Mouse (Mus musculus) splenic B cell, adult 2 months (primary cell): ENCODE data around the gene Prmt1.
A peak's percentile ranks its signal among the peaks of the same experiment; 100 is the strongest.

Experiments used
- DNase-seq: peaks from one replicate; pipeline ENCODE4 v3.0.0-alpha.2; 2011; ENCODE audit warnings: low read depth, low spot score
- H3K27me3 ChIP-seq: 2 replicates; pipeline ENCODE4 v1.6.1; 2012; ENCODE audit warnings: mild to moderate bottlenecking, low read length, moderate library complexity, mixed read lengths; ENCODE audit not compliant: control insufficient read depth, poor library complexity, insufficient read depth, severe bottlenecking
- H3K36me3 ChIP-seq: 2 replicates; pipeline ENCODE4 v1.6.1; 2012; ENCODE audit warnings: mild to moderate bottlenecking, low read length, moderate library complexity, mixed read lengths; ENCODE audit not compliant: control insufficient read depth, poor library complexity, insufficient read depth, severe bottlenecking

Gene Prmt1

GRCm38 (mm10) chr7:45002440-45002839 is 16.1 kb upstream of the Prmt1 start:
- no peak for DNase-seq
- H3K36me3 ChIP-seq: peaks cover 23% of the 10 kb centered on the region
- H3K27me3 ChIP-seq: no peaks in the 10 kb centered on the region

GRCm38 (mm10) chr7:45000539-45001114 is 14.3 kb upstream of the Prmt1 start:
- peaks cover 14% of the 10 kb centered on the region for H3K36me3 ChIP-seq
- DNase-seq: no peak
- no peaks in the 10 kb centered on the region for H3K27me3 ChIP-seq

DNA sequence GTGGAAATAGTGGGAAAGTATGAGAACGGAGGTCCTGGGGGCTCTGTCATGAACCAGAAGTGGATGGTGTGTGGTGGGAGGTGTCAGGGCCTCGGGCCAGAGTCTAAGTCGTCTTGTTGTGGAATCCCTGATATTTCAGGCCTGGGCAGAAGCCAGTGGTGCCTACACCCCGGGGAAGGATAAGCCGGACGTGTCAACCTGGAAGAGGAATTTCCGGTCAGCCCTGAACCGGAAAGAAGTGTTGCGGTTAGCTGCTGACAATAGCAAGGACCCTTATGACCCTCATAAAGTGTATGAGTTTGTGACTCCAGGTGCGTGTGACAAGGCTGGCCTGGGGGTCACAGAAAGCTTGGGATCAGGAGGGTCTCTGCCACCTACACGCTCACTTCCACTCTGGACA is 13.4 kb upstream of the Prmt1 start:
- Histone ChIP-seq H3K27me3 (no peaks in the 10 kb centered on the region), H3K36me3 (peaks cover 13% of the 10 kb centered on the region)
- DNase-seq: no peak

GRCm38 (mm10) chr7:44998501-44998955 is 12.2 kb upstream of the Prmt1 start, which contains the start of gene Bcl2l12:
Gene Bcl2l12, minus strand, starts transcription at chr7:44998712.
- Histone ChIP-seq H3K36me3 (peaks cover 12% of the 10 kb centered on the region), H3K27me3 (no peaks in the 10 kb centered on the region)
- DNase-seq: no peak

DNA sequence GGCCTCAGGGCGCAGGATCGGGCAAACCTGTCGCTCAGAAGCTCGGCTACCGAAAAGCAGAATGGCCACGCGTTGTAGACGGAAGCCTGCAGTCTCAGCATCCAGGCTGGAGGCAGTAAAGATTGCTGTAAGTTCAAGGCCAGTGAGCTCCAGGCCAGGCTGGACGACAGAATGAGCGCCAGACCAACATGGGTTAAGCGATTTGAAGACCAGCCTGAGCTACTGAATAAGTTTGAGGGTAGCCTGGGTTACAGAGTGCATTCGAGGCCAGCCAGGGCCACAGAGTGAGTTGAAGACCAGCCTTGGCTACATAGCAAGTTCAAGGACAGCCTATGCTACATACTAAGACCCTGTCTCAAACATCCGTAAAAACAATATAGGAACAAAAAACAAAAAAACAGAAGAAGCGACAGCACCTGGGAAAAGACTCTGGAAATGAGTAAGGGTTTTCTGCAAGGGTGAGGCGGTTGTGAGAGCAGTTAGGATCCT is 11.6 kb upstream of the Prmt1 start:
- DNase-seq: no peak
- H3K27me3 ChIP-seq: no peaks in the 10 kb centered on the region
- H3K36me3 ChIP-seq: peaks cover 12% of the 10 kb centered on the region

DNA sequence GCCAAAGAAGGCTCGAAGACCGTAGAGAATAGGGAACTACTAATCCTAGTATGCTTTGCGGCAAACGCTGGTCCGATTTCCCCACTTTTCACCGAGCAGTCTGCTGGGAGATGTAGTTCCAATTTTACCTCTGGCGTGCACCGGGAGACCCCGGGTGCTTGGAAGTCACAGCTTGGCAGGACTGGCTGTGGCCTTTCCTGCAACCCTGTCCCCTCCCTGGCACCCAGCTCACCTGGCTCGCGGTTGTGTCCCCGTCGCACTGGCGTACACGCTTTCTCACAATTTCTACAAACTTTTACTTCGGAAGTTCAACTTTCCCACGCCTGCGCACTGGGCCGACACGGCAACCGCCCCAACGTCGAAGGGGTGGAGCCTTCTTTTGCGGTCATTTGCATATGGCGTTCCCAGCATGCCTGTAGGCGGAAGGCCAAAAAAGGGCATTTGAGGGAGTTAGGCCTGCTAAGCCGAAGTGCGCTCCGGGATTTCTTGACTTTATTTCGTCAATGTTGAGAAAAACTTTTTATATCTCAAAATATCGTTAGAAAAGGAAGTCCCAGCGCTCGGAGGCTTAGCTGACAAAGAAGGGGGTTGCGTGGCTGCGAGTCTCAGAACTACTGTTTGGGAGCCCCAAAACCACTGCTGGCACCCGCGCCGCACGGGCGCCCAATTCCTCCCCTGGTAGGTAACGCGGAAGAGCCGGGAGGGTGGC is 11.0 kb upstream of the Prmt1 start, which contains the start of gene Irf3:
Gene Irf3 (plus strand): TSS at position 418 of the 709 bp plus-strand sequence.
- DNase-seq: peak; percentile 98
- no peaks in the 10 kb centered on the region for H3K27me3 ChIP-seq
- peaks cover 12% of the 10 kb centered on the region for H3K36me3 ChIP-seq

DNA sequence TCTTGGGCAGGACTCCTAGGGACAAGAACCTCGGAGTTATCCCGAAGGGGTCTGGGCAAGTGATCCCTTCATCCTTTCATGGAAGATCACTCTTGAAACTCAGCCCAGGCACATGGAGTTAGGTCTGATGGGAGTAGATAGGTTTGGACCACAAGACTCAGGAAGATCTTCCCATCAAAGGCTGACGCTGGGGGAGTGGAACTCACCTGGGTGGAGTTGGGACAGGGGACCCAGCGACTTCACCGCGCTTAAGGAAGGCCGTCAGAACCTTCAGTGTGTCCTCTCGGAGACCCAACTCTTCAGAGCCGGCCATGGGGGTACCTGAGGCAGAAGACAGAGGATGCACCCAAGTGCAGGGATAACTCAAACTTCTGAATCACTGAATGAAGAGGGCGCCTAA is 10.3 kb upstream of the Prmt1 start:
- no peaks in the 10 kb centered on the region for H3K27me3 ChIP-seq
- DNase-seq: no peak
- peaks cover 10% of the 10 kb centered on the region for H3K36me3 ChIP-seq

- no peaks in the 10 kb centered on the region for H3K27me3 ChIP-seq
- peak; percentile 32 for DNase-seq
- H3K36me3 ChIP-seq: peaks cover 3% of the 10 kb centered on the region
Measured at GRCm38 (mm10) chr7:44986879-44987718, 731 bp upstream of the Prmt1 start.

GRCm38 (mm10) chr7:44985595-44986191 is 675 bp downstream of the Prmt1 start:
- peak; percentile 68 for DNase-seq
- Histone ChIP-seq H3K36me3 (peaks cover 5% of the 10 kb centered on the region), H3K27me3 (no peaks in the 10 kb centered on the region)

DNA sequence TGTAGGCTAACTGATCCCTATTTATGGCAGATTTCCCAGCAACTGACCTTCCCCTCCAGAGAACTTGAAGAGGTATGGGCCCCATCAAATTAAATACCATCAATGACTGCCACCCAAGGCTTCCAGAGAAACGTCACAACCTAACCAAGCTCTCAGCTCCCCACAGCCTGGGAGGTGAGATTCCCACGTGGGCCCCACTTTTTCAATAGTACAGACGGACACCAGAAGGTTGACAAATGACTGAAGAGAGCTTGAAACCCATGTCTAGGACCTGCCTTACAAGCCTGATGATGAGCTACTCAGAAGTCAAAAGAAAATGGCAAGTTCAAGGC is 1.6 kb downstream of the Prmt1 start:
- H3K36me3 ChIP-seq: peaks cover 5% of the 10 kb centered on the region
- no peaks in the 10 kb centered on the region for H3K27me3 ChIP-seq
- DNase-seq: no peak

DNA sequence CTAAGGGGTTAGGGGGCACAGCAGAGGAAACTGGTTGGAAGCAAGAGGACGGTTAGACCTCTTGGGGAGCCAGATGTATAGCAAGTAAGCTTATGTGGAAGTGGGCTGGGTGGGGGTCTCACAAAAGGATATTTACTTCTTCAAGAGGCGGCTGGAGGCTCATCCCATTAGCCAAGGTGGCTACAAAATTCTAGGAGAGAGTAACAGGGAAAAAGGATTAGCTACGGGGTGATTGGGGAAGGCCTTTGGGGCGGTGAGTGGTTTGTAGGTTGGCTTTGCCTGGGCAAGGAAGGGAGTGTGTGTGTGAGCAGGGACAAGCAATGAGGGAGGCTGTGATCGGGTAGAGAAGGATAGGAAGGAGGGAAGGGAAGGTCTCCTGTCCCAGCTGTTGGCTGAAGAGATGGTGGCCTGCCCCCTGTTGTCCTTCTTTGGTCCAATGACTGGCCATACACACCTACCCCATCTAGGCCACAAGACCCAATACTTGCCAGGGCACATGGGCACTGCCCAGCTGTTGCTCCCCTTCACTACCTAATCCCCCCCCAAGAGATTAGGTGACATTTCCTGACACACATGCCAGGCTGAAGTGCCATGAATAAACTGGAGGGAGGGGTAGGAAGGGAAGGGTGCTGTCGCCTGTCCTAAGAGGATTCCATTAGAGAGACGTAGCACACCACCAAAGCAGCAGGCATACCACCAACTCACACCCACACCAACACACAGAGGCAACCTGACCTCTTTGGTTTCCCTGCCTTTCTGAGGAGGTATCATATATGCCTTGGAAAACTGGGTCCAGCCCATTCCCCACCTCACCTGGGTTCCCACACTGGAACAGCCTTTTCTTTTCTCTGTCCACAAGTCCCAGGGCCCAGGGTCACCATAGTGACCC is 2.2 kb downstream of the Prmt1 start:
- no peak for DNase-seq
- no peaks in the 10 kb centered on the region for H3K27me3 ChIP-seq
- peaks cover 9% of the 10 kb centered on the region for H3K36me3 ChIP-seq

DNA sequence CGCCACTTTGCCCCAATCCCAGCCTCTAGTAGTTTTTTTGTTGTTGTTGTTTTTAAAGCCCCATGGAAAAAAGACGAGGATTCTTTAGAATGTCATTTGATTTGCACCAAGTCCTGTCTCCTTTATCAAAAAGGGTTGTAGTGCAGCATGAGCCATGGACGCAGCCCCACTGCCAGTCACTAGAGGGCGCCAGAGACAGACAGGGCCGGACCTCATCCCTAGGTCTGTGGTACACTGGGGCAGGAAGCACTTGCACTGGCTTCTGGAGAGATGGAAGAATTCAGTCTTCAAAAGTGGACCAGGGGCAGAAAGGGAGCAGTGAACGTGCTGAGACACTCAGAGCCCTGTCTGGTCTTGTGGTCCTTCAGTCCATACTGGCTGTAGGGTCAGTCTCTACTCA is 3.3 kb downstream of the Prmt1 start:
- DNase-seq: peak; percentile 87
- Histone ChIP-seq H3K27me3 (no peaks in the 10 kb centered on the region), H3K36me3 (peaks cover 14% of the 10 kb centered on the region)

DNA sequence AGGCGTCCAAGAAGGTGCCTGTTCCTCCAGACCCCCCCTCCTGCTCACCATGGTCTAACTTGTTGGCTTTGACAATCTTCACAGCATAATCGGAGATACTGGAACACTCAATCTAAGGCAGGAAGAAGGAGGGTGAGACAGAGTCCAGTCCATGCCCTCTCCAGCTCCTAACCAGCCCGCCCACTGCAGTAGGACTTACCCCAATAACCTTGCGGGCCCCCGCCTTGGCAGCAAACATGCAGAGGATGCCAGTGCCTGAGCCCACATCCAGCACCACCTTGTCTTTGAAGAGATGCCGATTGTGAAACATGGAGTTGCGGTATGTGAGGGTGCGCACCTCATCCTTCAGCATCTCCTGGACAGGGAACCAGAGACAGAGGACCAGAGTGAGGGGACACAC is 4.8 kb downstream of the Prmt1 start:
- DNase-seq: no peak
- Histone ChIP-seq H3K36me3 (peaks cover 21% of the 10 kb centered on the region), H3K27me3 (no peaks in the 10 kb centered on the region)

GRCm38 (mm10) chr7:44978300-44978699 is 8.1 kb downstream of the Prmt1 start:
- Histone ChIP-seq H3K27me3 (no peaks in the 10 kb centered on the region), H3K36me3 (peaks cover 21% of the 10 kb centered on the region)
- DNase-seq: no peak
